Mouse (Mus musculus) ES-Bruce4 (cell line): ENCODE measurements at regions not wholly inside any gene's neighbourhood (a gene's known extent, or its start where the extent isn't known, plus 50 kb on each side); places are given as distances from the start of the nearest gene placed in this dataset.

ENCODE experiments used
- H3K27ac ChIP-seq: 2 replicates; pipeline ENCODE4 v1.5.1; 2012; ENCODE audit warnings: low read length, inconsistent platforms; ENCODE audit not compliant: insufficient read depth
- H3K27me3 ChIP-seq: 2 replicates; pipeline ENCODE4 v1.6.1; 2012; ENCODE audit warnings: mild to moderate bottlenecking, low read length, inconsistent platforms; ENCODE audit not compliant: control insufficient read depth, poor library complexity, insufficient read depth, severe bottlenecking
- H3K36me3 ChIP-seq: 2 replicates; pipeline ENCODE4 v1.6.1; 2012; ENCODE audit warnings: inconsistent platforms, mild to moderate bottlenecking, low read length, moderate library complexity; ENCODE audit not compliant: control insufficient read depth, poor library complexity, insufficient read depth, severe bottlenecking
- H3K4me1 ChIP-seq: one replicate; pipeline ENCODE4 v1.8.1; 2011; ENCODE audit warnings: low read length; ENCODE audit not compliant: control insufficient read depth, insufficient read depth
- H3K4me3 ChIP-seq: 2 replicates; pipeline ENCODE4 v1.5.1; 2011; ENCODE audit warnings: low read depth, mild to moderate bottlenecking, low read length
- H3K9ac ChIP-seq: 2 replicates; pipeline ENCODE4 v1.6.1; 2012; ENCODE audit warnings: low read depth, mild to moderate bottlenecking, inconsistent platforms; ENCODE audit not compliant: poor library complexity, severe bottlenecking
- H3K9me3 ChIP-seq: replicated peaks from 2 replicates; pipeline ENCODE4 v1.6.1; 2012; ENCODE audit warnings: mild to moderate bottlenecking, low read length, inconsistent platforms; ENCODE audit not compliant: control insufficient read depth, poor library complexity, insufficient read depth, severe bottlenecking
- CTCF ChIP-seq: IDR thresholded peaks from one replicate; pipeline ENCODE4 v1.8.1; 2011; ENCODE audit warnings: low read depth, low read length
- EP300 ChIP-seq: IDR thresholded peaks from 2 replicates; pipeline ENCODE4 v1.6.1; 2011; ENCODE audit warnings: low read depth, low read length; ENCODE audit not compliant: insufficient read depth
- POLR2A ChIP-seq: IDR thresholded peaks from one replicate; pipeline ENCODE4 v1.8.1; 2011; ENCODE audit warnings: low read length; ENCODE audit not compliant: insufficient read depth

DNA sequence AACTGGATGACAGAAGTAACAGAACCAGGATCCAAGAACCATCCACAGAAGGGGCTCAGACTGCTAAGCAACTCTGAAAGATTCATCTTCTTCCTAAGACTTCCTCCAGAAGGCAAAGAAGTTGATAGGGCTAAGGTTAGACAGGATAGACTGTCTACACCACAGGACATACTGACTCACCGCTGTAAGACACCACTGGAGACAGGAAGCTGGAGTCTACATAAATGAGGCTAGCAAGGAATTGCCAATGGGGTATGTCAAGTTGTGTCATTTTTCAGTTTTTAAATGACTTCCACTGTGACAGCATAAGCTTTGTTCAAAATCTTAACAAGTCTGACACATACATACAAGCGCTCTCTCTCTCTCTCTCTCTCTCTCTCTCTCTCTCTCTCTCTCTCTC is 645.4 kb upstream of the Gm10131 start:
- no peak for TF ChIP-seq CTCF
- TF ChIP-seq EP300 = no peak
- no peak for TF ChIP-seq POLR2A

DNA sequence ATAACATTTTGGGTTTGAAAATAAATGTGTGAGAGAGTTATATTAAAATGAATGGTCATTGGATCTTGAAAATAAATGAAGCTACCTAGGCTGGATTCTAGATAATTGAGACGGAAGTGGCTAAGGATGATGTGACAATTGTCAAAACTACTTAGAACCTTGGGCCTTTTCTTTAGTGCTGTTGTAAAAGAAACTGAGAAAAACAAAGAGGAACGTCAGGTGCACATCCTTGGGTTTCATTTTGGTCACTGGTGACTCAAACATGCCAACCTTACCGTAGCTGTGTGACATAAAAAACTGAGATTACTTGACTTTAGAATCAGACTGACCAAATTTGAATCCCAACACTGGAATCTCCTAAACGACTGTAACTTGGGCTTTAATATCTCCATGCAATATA is 644.6 kb upstream of the Gm10131 start:
- H3K4me1 ChIP-seq = peaks cover 4% of the 10 kb centered on the region

More for the DNA sequence above, 645.4 kb upstream of the Gm10131 start:
- Histone ChIP-seq H3K9me3 (no peaks in the 10 kb centered on the region), H3K27me3 (no peaks in the 10 kb centered on the region), H3K9ac (no peak overlapping the region), H3K4me3 (no peak overlapping the region), H3K27ac (no peak overlapping the region), H3K4me1 (peaks cover 5% of the 10 kb centered on the region), H3K36me3 (no peaks in the 10 kb centered on the region)

DNA sequence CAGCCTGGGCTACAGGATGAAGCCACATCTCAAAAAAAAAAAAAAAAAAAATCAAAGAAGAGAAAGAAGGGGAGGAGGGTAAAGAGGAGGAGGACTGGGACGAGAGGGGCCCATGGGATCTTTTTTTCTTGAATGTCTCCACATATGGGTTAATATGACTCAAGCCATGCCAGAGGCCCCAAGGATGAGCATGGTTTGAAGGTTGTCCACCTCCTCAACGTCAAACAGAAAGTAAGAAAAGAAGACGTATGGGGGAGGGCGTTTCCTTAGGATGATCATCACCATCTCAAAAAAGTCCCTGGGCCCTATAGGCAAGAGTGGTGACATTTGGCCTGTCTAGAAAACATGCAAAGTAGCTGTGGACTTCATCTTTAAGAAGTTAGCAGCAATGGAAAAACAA is 643.9 kb upstream of the Gm10131 start:
- Histone ChIP-seq H3K9me3 (no peaks in the 10 kb centered on the region), H3K27me3 (no peaks in the 10 kb centered on the region), H3K9ac (no peak overlapping the region), H3K36me3 (no peaks in the 10 kb centered on the region), H3K27ac (no peak overlapping the region), H3K4me1 (peaks cover 2% of the 10 kb centered on the region), H3K4me3 (no peak overlapping the region)
- TF ChIP-seq EP300 = no peak
- no peak for TF ChIP-seq POLR2A
- TF ChIP-seq CTCF = no peak

More for the DNA sequence above, 644.6 kb upstream of the Gm10131 start:
- no peaks in the 10 kb centered on the region for H3K36me3 ChIP-seq
- H3K9ac ChIP-seq = no peak overlapping the region
- no peak overlapping the region for H3K27ac ChIP-seq
- no peaks in the 10 kb centered on the region for H3K9me3 ChIP-seq
- no peak overlapping the region for H3K4me3 ChIP-seq
- TF ChIP-seq EP300 (no peak), CTCF (no peak), POLR2A (no peak)
- H3K27me3 ChIP-seq = no peaks in the 10 kb centered on the region

DNA sequence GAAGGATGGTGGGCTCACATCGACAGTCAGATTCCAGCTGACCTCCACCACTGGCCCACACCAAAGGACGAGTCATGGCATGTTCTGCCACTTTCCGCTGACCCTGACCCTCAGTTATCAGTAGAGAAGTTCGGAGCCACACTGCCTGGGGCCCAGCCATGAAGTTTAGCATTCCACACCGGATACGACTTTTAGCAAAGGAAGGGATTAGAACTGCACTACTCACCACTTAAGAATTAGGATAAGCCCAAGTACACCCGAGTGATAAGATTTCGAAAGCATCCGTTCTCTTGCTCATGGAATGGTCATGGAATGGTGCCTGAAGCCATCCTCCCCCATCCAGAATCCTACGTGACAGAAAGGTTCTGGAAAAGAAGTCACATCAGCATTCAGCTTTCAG is 641.5 kb upstream of the Gm10131 start:
- Histone ChIP-seq H3K27me3 (no peaks in the 10 kb centered on the region), H3K36me3 (no peaks in the 10 kb centered on the region), H3K4me3 (no peak overlapping the region), H3K27ac (no peak overlapping the region), H3K9ac (no peak overlapping the region), H3K9me3 (no peaks in the 10 kb centered on the region), H3K4me1 (peaks cover 4% of the 10 kb centered on the region)
- no peak for TF ChIP-seq EP300
- TF ChIP-seq POLR2A = no peak
- no peak for TF ChIP-seq CTCF

DNA sequence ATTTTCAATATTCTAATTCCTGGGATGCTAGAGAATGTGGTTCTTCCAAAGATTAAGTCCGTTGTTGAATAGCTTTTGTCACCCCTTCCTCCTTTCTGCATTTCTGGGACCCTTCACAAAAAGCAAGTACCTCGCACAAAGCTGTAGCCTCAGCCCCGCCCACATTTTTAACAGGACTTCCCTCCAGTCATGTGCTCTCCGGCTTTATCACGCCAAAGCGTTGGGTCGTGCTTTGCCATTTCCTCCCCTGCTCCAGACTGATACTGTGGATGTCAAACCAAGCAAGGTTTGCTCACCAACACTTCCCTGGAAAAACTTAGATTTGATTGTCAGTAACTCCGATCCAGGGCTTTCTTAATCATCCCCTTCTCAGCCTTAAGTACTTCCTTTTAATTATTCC is 637.0 kb upstream of the Gm10131 start:
- Histone ChIP-seq H3K9me3 (no peaks in the 10 kb centered on the region), H3K27ac (no peak overlapping the region), H3K36me3 (no peaks in the 10 kb centered on the region), H3K4me3 (no peak overlapping the region), H3K4me1 (peaks cover 4% of the 10 kb centered on the region), H3K27me3 (no peaks in the 10 kb centered on the region; the same call in 1 of the 2 replicates), H3K9ac (no peak overlapping the region)
- no peak for TF ChIP-seq POLR2A
- no peak for TF ChIP-seq EP300
- no peak for TF ChIP-seq CTCF

DNA sequence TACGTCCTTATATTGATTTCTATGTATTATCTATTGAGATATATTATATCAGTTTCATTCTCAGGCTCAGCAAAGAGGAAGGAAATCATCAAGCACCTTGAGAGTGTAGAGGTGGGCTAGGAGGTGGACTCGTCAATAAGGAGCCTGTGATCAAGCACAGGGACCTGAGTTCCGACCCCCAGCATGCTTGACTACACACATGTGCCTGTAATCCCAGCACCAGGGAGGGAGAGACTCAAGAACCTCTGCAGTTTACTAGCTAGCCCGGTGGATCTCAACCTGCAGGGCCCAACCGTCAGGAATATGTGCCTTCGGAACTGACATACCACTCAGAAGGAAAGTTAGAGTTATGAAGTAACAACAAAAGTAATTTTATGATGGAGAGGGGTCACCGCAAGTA is 634.2 kb upstream of the Gm10131 start:
- H3K9ac ChIP-seq = no peak overlapping the region
- no peaks in the 10 kb centered on the region for H3K36me3 ChIP-seq
- no peak overlapping the region for H3K27ac ChIP-seq
- peaks cover 2% of the 10 kb centered on the region for H3K4me1 ChIP-seq
- no peaks in the 10 kb centered on the region for H3K9me3 ChIP-seq
- TF ChIP-seq EP300 (no peak), POLR2A (no peak), CTCF (no peak)
- H3K4me3 ChIP-seq = no peak overlapping the region
- no peaks in the 10 kb centered on the region; the same call in 1 of the 2 replicates for H3K27me3 ChIP-seq
